Mouse (Mus musculus): ENCODE results near the gene Fkbp6.

Gene Fkbp6

GRCm38 (mm10) chr5:135352995-135353394 lies 3.2 kb upstream of the Fkbp6 start, which contains the start of gene Trim50:
Gene Trim50 (plus strand): TSS chr5:135353295.
- no peak for DNase-seq (ENCODE audit: low read depth, low spot score)

- DNase-seq (ENCODE audit: low read depth, low spot score), result no peak
Observed at GRCm38 (mm10) chr5:135351606-135352005, 1.8 kb upstream of the Fkbp6 start.

DNA sequence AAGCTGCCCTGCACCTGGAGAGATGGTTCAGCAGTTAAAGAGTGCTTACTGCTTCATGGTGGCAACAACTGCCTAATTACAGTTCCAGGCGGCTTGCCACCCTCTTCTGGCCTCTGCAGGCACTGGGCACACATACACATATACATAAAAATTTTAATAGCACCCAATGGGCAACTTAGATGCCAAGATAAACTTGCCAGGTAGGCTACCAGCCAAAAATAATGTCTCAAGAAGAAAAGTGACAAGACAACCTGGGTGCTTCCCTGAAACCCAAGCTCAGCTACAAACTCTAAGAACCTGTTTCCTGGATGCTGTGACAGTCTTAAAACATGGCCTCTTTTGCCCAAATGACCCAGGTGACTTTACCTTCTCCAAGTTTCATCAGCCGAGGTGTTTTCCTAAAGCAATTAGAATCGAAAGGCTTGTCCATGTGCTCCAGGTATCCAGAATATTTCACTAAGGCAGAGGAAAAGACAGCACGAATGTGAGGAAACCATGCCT lies 2.3 kb downstream of the Fkbp6 start:
- DNase-seq (ENCODE audit: low read depth, low spot score), result no peak

GRCm38 (mm10) chr5:135346430-135346829 lies 3.4 kb downstream of the Fkbp6 start:
- no peak for DNase-seq (ENCODE audit: low read depth, low spot score)

DNA sequence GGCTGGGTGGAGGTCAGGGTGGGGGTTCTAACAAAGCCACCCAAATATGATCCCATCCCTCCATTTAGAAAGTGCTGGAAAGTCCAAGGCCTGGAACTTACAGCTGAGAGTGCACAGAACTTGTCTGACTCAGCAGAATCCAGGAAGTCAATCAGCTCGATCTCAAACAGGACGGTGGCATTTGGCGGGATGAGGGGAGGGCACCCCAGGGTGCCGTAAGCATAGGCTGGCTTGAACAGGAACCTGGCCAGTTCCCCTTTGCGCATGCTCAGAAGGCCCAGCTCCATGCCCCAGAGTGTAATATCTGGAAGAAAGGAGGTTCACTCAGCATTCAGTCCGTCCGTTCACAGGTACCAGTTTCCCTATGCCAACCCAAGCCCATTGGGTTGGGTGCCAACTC lies 3.9 kb downstream of the Fkbp6 start:
- no peak for DNase-seq (ENCODE audit: low read depth, low spot score)

DNA sequence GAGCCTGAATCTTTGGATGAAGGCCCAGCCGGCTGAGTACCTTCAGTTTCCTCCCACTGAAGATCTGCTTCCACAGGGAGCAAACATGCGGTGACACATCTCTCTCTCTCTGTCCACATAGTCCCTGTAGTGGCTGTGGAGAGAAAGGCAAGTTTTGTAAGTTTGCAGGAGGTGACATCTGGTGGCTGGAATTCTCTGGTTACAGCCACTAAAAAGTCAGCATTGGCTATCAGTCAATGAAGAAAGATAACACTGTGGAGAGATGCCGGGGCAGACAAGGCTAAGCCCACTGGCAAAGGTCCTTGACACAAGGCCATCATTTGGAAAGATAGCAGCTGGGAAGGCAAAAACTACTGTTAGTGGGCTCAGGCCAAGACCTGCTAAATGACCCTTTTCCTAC lies 12.3 kb downstream of the Fkbp6 start:
- DNase-seq (ENCODE audit: low read depth, low spot score), result no peak

DNA sequence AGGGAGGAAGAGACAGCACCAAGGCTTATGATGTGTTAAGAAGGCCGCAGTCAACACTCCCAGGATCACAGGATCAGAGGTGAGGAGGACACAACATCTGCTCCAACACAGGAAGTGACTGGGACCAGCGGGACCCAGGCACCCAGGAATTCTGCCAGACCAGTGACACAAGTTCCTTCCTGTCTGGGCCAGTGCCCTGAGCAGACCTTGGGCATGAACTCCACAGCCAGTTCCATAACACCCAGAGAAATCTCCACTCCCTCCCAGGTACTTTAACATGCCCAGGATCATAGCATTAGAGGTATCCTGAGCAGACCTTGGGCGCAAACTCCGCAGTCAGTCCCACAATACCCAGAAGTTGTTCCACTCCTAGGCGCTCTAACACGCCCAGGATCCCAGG lies 18.7 kb downstream of the Fkbp6 start:
- no peak for DNase-seq (ENCODE audit: low read depth, low spot score)

DNA sequence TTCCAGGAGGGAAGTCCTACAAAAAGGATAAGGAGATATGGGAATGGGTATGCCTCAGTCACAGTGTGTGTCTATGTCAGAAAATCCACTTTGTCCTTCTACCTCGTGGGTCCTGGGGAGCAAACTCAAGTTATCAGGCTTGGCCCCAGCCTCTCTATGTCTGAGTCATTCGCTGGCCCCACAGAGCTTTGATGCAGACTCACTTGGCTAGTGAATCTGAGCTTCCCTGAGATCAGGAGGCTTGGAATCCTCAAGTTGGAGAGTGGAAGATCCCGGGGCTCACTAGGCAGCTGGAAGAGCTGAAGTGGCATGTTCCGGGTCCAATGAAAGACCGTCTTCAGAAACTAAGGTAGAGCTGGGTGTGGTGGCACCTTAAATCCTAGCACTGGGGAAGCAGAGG lies 19.6 kb downstream of the Fkbp6 start:
- DNase-seq (ENCODE audit: low read depth, low spot score), result no peak

DNA sequence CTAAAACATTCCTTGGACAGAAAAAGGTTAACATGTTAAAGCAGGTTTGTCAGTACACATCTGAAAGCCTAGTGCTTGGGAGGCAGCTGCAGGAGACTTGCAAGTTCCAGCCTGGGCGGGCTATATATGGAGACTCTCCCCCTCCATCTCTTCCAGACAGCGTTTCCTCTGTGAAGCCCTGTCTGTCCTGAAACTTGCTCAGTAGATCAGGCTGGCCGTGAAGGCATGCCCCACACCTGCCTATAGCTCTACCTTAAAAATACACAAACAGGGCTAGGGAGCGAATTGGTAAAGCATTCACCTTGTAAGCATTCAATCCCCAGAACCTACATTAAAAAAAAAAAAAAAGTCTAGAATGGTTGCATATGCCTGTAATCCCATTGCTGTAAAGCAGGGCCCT lies 20.4 kb downstream of the Fkbp6 start:
- DNase-seq (ENCODE audit: low read depth, low spot score), result no peak

- peak; percentile 16 for DNase-seq (ENCODE audit: low read depth, low spot score)
Observed at GRCm38 (mm10) chr5:135326121-135326659, 23.7 kb downstream of the Fkbp6 start.

DNA sequence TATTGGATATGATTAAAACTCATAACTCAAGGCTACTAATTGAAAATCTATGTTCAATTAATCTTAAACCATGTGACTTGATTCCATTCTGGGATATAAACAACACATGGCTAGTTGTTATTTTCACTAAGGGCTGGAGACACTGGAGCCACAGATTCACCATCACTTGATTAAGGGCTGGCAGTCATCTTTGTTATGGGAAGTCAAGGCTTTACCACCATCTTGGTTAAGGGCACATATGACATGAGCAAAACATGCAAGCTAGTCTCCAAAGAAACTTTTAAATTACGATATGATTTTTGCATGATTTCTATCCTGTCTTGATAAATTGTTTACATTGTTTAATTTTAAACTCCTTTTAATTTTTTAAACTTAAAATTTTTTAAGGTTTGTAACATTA lies 27.6 kb downstream of the Fkbp6 start:
- DNase-seq (ENCODE audit: low read depth, low spot score), result no peak

- DNase-seq (ENCODE audit: low read depth, low spot score), result no peak
Observed at GRCm38 (mm10) chr5:135319856-135320255, 30.0 kb downstream of the Fkbp6 start.

GRCm38 (mm10) chr5:135316177-135316576 lies 33.7 kb downstream of the Fkbp6 start:
- no peak for DNase-seq (ENCODE audit: low read depth, low spot score)

GRCm38 (mm10) chr5:135306321-135306965 lies 43.4 kb downstream of the Fkbp6 start:
- no peak for DNase-seq (ENCODE audit: low read depth, low spot score)

DNA sequence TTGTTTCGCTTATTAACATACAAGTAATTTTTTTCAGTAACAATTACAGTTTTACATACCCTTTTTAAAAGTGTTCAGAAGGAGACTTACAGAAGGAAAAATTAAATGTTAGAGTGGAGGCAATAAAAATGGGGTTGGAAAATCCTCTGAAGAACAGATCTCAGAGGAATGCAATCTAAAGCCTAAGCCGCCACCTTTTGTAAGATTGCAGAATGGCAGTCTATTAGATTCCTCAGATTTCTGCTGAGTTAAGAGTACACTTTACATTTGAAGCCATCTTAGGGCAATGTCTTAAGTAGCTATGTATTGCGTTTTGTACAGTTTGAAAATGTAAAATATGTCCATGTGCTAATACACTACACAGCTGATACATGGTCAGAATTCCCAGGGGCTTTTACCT lies 47.4 kb downstream of the Fkbp6 start:
- DNase-seq (ENCODE audit: low read depth, low spot score), result no peak

- no peak for DNase-seq (ENCODE audit: low read depth, low spot score)
Observed at GRCm38 (mm10) chr5:135301916-135302315, 47.9 kb downstream of the Fkbp6 start.

DNA sequence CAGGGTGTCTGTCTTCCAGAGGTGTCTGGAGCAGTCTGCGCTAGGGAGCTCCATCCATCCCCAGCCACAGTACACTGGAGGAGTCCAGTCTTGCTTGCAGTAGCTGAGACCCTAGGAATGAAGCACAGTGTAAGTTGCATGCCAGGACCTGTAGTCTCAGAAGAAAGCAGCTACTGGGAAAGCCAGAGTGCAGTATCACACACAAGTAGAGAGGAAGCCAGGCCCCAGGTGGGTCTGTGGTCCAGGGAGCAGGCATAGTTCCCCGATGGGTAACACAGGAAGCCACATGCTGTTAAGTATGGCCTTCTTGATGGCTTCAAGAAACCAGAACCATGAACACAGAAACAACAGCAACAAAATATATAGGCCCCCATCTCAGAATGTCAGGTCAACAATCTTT lies 57.8 kb downstream of the Fkbp6 start:
- no peak for DNase-seq (ENCODE audit: low read depth, low spot score)

- DNase-seq (ENCODE audit: low read depth, low spot score), result no peak
Observed at GRCm38 (mm10) chr5:135291193-135291592, 58.7 kb downstream of the Fkbp6 start.

- no peak for DNase-seq (ENCODE audit: low read depth, low spot score)
Observed at GRCm38 (mm10) chr5:135290703-135291102, 59.1 kb downstream of the Fkbp6 start.

DNA sequence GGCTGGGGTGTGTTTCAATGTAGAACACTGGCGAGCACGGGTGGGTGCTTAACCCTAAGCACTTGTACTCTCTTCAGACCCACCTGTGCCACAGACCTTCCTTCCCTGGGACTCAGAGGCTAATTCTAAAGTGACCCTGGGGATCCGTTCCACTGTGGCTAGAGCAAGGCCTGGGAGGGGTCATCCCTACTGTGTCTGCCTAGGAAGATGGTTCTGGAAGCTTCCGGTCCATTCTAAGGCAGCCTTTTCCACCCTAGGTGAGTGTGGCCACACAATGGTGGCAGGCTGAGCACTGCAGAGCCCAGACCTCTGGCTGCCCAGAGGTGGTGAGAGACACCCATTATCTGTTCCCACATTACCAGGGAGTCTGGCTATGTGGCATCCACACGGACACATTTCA lies 62.9 kb downstream of the Fkbp6 start:
- DNase-seq (ENCODE audit: low read depth, low spot score), result no peak

- DNase-seq (ENCODE audit: low read depth, low spot score), result no peak
Observed at GRCm38 (mm10) chr5:135286185-135286584, 63.7 kb downstream of the Fkbp6 start.

GRCm38 (mm10) chr5:135285211-135285610 lies 64.6 kb downstream of the Fkbp6 start:
- no peak for DNase-seq (ENCODE audit: low read depth, low spot score)

GRCm38 (mm10) chr5:135280226-135280625 lies 69.6 kb downstream of the Fkbp6 start:
- DNase-seq (ENCODE audit: low read depth, low spot score), result no peak

DNA sequence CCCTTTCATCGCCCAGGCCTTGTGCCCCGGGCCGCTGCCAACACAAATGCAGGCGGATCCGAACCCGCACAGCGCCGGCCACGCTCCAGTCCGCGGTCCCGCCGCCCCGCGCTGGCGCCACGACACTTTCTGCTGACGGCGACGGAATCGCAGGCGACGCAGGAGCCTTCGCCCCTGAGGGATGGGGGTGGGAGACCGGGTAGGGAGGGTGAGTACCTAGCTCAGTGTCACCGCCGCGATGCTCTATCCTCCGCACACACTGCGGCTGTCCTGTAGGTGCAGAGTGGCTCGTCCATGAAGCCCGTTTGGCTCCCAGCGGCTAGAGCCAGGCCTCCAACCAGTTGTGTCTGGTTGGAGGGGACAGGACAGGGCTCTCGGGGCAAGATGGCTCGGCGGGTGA lies 73.2 kb downstream of the Fkbp6 start:
- no peak for DNase-seq (ENCODE audit: low read depth, low spot score)
